Mouse (Mus musculus) limb, embryonic 12.5 days (tissue): ENCODE measurements around the gene Eif4ebp2. TPM values are rescaled to one million over a fixed set of nuclear protein-coding genes. Genes with fewer than 3 reads are reported as not detected.

ENCODE experiments used
- ATAC-seq: fragments of 200-750 bp; cut with Nextera tagmentation; 2 replicates; pipeline ENCODE4 v1.8.0; 2017; ENCODE audit warnings: low read depth, moderate TSS enrichment; ENCODE audit not compliant: insufficient number of reproducible peaks, insufficient read depth, low FRiP score, low TSS enrichment
- H3K27ac ChIP-seq: fragments of 300-500 bp; sonication (generic); 2 replicates; pipeline ENCODE4 v1.5.1; 2016; ENCODE audit warnings: mild to moderate bottlenecking, moderate library complexity
- H3K27me3 ChIP-seq: fragments of 300-500 bp; sonication (generic); 2 replicates; pipeline ENCODE4 v1.6.1; 2016; ENCODE audit warnings: mild to moderate bottlenecking, moderate library complexity
- H3K36me3 ChIP-seq: fragments of 300-500 bp; sonication (generic); 2 replicates; pipeline ENCODE4 v1.6.1; 2016; ENCODE audit warnings: mild to moderate bottlenecking, moderate library complexity
- H3K4me1 ChIP-seq: fragments of 300-500 bp; sonication (generic); replicated peaks from 2 replicates; pipeline ENCODE4 v1.6.1; 2016
- H3K4me2 ChIP-seq: fragments of 300-500 bp; sonication (generic); 2 replicates; pipeline ENCODE4 v1.6.1; 2016; ENCODE audit warnings: mild to moderate bottlenecking, moderate library complexity
- H3K4me3 ChIP-seq: fragments of 300-500 bp; sonication (generic); replicated peaks from 2 replicates; pipeline ENCODE4 v1.5.1; 2016; ENCODE audit warnings: mild to moderate bottlenecking
- H3K9ac ChIP-seq: fragments of 300-500 bp; sonication (generic); replicated peaks from 2 replicates; pipeline ENCODE4 v1.6.1; 2016; ENCODE audit warnings: mild to moderate bottlenecking, moderate library complexity
- H3K9me3 ChIP-seq: fragments of 300-500 bp; sonication (generic); 2 replicates; pipeline ENCODE4 v1.6.1; 2016; ENCODE audit warnings: mild to moderate bottlenecking, moderate library complexity
- WGBS: fragments of 180-500 bp; shearing (Covaris S2); methylation state at CpG from one replicate; pipeline ENCODE4 v1.1.7; 2016; 5-methylcytosine and 5-hydroxymethylcytosine counted together
- polyA plus RNA-seq: library from polyadenylated mRNA; unstranded; fragments of >200 nt; fragmentation: Nextera tagmentation; extraction: Ambion mirVana; gene quantifications from 2 replicates; pipeline ENCODE4 v1.2.1, GENCODE M21; 2016

The Eif4ebp2 gene
- polyA plus RNA-seq, 1 experiment from 2014 or later: 60.2 TPM

- Histone ChIP-seq H3K9ac (peak within 1 kb of the TSS; percentile 48; the same call in 1 of the 2 replicates), H3K27me3 (peaks cover 84% of the 10 kb centered on the region), H3K4me1 (peaks cover 14% of the 10 kb centered on the region), H3K36me3 (no peaks in the 10 kb centered on the region), H3K4me2 (peak within 1 kb of the TSS; percentile 88), H3K27ac (no peak within 1 kb of the TSS), H3K4me3 (peak within 1 kb of the TSS; percentile 51), H3K9me3 (no peaks in the 10 kb centered on the region)
- no peak for ATAC-seq
- WGBS: 19% methylated on average over 8 of the region's 10 CpGs
Measured at GRCm38 (mm10) chr10:61417672-61418071, 34.8 kb downstream of the Eif4ebp2 start, which contains the start of gene Nodal. Gene Nodal (plus strand): TSS chr10:61417972.

DNA sequence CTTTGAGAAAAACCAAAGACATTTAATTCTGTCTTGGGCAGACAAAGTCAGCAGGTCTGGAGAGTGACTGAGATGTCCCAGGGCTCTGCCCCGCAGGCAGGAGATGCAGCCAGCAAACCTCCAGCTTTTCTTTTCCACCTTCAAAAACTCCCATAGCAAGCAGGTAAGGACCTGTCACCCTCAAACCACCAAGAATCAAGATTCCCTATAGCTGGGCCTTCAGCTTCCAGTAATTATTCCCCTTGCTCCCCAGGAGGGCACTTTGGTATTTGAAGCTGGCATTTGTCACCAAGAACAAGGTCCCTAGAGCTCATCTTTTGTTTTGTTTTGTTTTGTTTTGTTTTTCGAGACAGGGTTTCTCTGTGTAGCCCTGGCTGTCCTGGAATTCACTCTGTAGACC lies 35.4 kb downstream of the Eif4ebp2 start:
- no peak for ATAC-seq
- WGBS: 45% methylated on average over 2 of the region's 2 CpGs
- no peak overlapping the region for H3K27ac ChIP-seq
- H3K9me3 ChIP-seq: no peaks in the 10 kb centered on the region
- peaks cover 14% of the 10 kb centered on the region for H3K4me1 ChIP-seq
- no peak overlapping the region for H3K4me3 ChIP-seq
- H3K27me3 ChIP-seq: peaks cover 86% of the 10 kb centered on the region
- no peaks in the 10 kb centered on the region for H3K36me3 ChIP-seq
- no peak overlapping the region for H3K4me2 ChIP-seq
- no peak overlapping the region for H3K9ac ChIP-seq

DNA sequence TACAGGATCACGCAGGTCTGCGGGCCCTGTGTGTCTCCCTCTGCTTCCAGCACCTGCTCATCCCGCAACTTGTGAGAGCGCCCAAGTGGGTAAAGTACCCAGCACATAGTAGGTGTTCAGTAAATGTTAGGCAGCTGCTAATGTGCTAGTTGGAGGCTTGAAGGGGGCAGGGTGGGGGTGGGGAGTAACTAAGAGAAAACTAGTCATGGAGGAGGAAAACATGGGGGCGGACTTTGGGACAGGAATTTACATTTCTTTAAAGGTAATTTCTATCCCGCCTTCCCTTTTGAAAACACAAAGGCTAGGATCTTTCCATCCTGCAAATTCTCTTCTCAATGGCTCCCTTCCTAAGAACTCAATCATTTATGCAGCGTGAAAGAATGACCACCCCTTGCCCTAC lies 35.9 kb downstream of the Eif4ebp2 start:
- no peaks in the 10 kb centered on the region for H3K9me3 ChIP-seq

DNA sequence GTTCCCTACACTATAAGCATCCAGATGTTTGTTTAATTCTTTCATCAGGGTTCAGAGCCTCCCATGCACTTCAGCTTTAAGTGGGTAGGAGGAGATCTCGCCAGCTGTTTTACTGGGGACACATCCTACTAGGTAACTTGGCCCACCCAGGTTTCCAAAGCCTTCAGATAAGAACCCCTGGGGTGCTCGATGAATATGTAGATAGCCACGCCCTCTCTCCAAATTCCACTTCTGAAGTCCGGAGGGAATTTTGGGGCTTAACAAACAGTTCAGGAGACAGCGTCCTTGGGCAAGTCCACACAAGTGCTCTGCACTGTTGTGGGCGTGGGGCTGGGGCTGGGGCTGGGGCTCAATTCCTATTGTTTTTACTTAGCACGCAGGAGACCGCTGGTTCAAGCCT lies 36.6 kb downstream of the Eif4ebp2 start:
- no peak for ATAC-seq
- Histone ChIP-seq H3K4me1 (peaks cover 14% of the 10 kb centered on the region), H3K9me3 (no peaks in the 10 kb centered on the region), H3K27ac (no peak overlapping the region), H3K36me3 (no peaks in the 10 kb centered on the region), H3K4me3 (no peak overlapping the region), H3K4me2 (no peak overlapping the region), H3K9ac (no peak overlapping the region), H3K27me3 (peaks cover 82% of the 10 kb centered on the region)
- 15% methylated on average over 8 of the region's 8 CpGs for WGBS

More for the DNA sequence above, 35.9 kb downstream of the Eif4ebp2 start:
- no peak overlapping the region for H3K27ac ChIP-seq
- H3K4me1 ChIP-seq: peaks cover 14% of the 10 kb centered on the region
- no peak overlapping the region for H3K4me3 ChIP-seq
- ATAC-seq: no peak
- 22% methylated on average over 7 of the region's 7 CpGs for WGBS
- H3K9ac ChIP-seq: no peak overlapping the region
- H3K4me2 ChIP-seq: no peak overlapping the region
- peaks cover 86% of the 10 kb centered on the region for H3K27me3 ChIP-seq
- no peaks in the 10 kb centered on the region for H3K36me3 ChIP-seq

- H3K9me3 ChIP-seq: no peaks in the 10 kb centered on the region
- ATAC-seq: no peak
Measured at GRCm38 (mm10) chr10:61415240-61415639, 37.2 kb downstream of the Eif4ebp2 start.

DNA sequence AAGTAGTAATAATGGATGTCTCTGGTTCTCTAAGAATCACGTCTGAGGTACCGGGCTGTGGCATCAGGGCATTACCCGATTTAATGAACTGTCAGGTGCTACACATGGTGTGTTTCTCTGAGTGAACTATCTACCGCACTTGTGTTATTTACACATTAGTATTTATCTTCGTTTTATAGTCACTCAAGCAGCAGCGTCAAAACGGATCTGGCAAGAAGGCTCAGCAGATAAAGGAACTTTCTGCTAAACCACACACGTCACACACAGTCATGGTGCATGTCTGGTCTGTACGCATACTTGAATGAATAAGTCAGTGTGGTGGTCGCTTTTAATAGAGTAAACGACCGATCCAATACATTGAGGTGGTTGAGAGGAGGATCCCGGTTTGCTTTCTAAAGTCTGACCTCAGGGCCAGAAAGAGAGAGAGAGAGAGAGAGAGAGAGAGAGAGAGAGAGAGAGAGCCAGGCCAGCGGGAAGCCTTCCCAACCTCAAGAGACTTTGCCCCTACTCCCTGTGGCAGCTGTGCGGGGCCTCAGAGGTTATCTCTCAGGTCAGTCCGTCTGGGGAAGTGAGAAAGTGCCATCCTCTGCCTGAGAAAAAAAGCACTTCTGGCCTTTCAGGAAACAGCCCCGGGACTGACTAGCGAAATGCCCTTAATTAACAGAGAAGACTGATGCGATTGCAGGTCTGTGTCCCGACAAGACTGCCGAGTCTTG lies 39.4 kb downstream of the Eif4ebp2 start:
- no peak overlapping the region for H3K27ac ChIP-seq
- ATAC-seq: no peak
- WGBS: 36% methylated on average over 21 of the region's 21 CpGs
- peaks cover 9% of the 10 kb centered on the region for H3K4me1 ChIP-seq
- H3K36me3 ChIP-seq: no peaks in the 10 kb centered on the region
- peaks cover 62% of the 10 kb centered on the region for H3K27me3 ChIP-seq
- H3K9ac ChIP-seq: no peak overlapping the region
- H3K4me3 ChIP-seq: no peak overlapping the region
- H3K4me2 ChIP-seq: no peak overlapping the region
- H3K9me3 ChIP-seq: no peaks in the 10 kb centered on the region

More at GRCm38 (mm10) chr10:61415240-61415639, 37.2 kb downstream of the Eif4ebp2 start:
- no peak overlapping the region for H3K27ac ChIP-seq
- no peaks in the 10 kb centered on the region for H3K36me3 ChIP-seq
- no peak overlapping the region for H3K4me3 ChIP-seq
- H3K4me2 ChIP-seq: no peak overlapping the region
- H3K4me1 ChIP-seq: peaks cover 15% of the 10 kb centered on the region
- 55% methylated on average over 3 of the region's 3 CpGs for WGBS
- no peak overlapping the region for H3K9ac ChIP-seq
- peaks cover 77% of the 10 kb centered on the region for H3K27me3 ChIP-seq

GRCm38 (mm10) chr10:61410193-61410592 lies 42.3 kb downstream of the Eif4ebp2 start:
- 31% methylated on average over 9 of the region's 9 CpGs for whole genome bisulfite sequencing
- H3K4me1 ChIP-seq: peaks cover 8% of the 10 kb centered on the region
- ATAC-seq: no peak
- no peaks in the 10 kb centered on the region; the same call in 1 of the 2 replicates for H3K9me3 ChIP-seq
- H3K4me3 ChIP-seq: no peak overlapping the region
- H3K27ac ChIP-seq: no peak overlapping the region
- no peaks in the 10 kb centered on the region for H3K36me3 ChIP-seq
- H3K27me3 ChIP-seq: peaks cover 51% of the 10 kb centered on the region
- H3K9ac ChIP-seq: no peak overlapping the region
- no peak overlapping the region for H3K4me2 ChIP-seq

DNA sequence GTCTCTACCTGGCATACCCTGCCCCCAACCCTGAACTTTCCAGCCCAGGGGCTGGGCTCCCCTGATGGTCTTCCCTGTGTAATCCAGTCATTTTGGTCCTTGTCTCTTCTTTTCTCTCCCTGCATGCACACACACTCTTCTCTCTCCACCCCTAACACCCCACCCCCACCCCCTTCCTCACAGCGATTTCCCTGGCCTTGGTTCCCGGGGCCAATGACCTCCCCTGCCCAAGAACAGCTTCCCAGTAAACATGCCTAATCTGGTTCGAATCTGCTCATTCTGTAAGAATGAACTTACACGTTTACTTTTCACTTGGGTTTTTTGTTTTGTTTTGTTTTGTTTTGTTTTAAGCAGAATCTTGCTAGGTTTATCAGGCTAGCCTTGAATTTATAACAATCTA lies 42.7 kb downstream of the Eif4ebp2 start:
- no peak for ATAC-seq
- 3% methylated on average over 4 of the region's 4 CpGs for WGBS
- Histone ChIP-seq H3K27ac (no peak overlapping the region), H3K9me3 (no peaks in the 10 kb centered on the region; the same call in 1 of the 2 replicates), H3K4me2 (no peak overlapping the region), H3K36me3 (no peaks in the 10 kb centered on the region), H3K27me3 (peaks cover 47% of the 10 kb centered on the region), H3K9ac (no peak overlapping the region), H3K4me3 (no peak overlapping the region), H3K4me1 (peaks cover 8% of the 10 kb centered on the region)

DNA sequence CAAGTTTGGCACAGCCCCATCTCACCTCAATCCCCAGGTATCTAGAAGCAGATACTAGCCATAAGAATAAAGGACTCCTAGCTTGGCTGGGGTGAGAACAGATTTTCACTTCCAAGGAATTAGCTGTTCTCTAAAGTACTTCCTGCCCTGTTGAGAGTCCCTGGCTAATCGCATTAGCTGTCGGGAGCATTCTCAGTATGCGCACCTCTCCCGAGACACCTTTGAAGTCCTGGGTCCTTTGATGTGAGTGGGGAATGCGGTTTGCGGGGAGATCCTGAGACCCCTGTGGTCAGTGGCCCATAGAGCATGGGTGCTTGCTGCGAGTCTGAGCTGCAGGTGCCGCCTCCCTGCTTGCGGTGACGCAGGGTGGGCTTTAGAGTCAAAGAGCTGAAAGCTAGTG lies 46.5 kb downstream of the Eif4ebp2 start:
- no peak overlapping the region for H3K9ac ChIP-seq
- peaks cover 8% of the 10 kb centered on the region for H3K4me1 ChIP-seq
- H3K36me3 ChIP-seq: no peaks in the 10 kb centered on the region
- H3K27me3 ChIP-seq: peaks cover 32% of the 10 kb centered on the region
- no peak for ATAC-seq
- no peak overlapping the region for H3K27ac ChIP-seq
- 7% methylated on average over 10 of the region's 10 CpGs for WGBS
- no peak overlapping the region for H3K4me3 ChIP-seq
- no peaks in the 10 kb centered on the region; the same call in 1 of the 2 replicates for H3K9me3 ChIP-seq
- H3K4me2 ChIP-seq: no peak overlapping the region

- Histone ChIP-seq H3K27me3 (peaks cover 21% of the 10 kb centered on the region), H3K4me2 (no peak overlapping the region), H3K9ac (no peak overlapping the region), H3K9me3 (no peaks in the 10 kb centered on the region; the same call in 1 of the 2 replicates), H3K36me3 (no peaks in the 10 kb centered on the region), H3K27ac (no peak overlapping the region), H3K4me3 (no peak overlapping the region), H3K4me1 (0 out of 2 replicates have a peak, but pooled peaks cover 4% of the 10 kb centered on the region)
- ATAC-seq: no peak
- 93% methylated on average over 2 of the region's 2 CpGs for WGBS
Measured at GRCm38 (mm10) chr10:61402911-61403310, 49.5 kb downstream of the Eif4ebp2 start.

DNA sequence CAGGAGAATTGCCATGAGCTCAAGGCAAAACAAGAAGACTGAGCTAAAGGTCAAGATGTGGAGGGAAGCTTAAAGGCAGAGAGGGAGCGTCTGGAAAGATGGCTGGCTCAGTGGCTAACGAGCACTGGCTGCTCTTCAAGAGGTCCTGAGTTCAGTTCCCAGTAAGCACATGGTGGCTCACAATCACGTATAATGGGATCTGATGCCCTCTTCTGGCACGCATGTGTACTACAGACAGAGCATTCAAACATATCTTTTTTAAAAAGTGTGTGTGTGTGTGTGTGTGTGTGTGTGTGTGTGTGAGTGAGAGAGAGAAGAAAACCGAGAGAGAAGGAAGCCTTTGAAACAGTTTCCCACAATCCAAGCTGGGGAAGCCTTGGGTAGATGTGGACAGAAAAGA lies 50.0 kb downstream of the Eif4ebp2 start:
- Histone ChIP-seq H3K4me1 (0 out of 2 replicates have a peak, but pooled peaks cover 4% of the 10 kb centered on the region), H3K4me2 (no peak overlapping the region), H3K27ac (no peak overlapping the region), H3K4me3 (no peak overlapping the region), H3K9me3 (no peaks in the 10 kb centered on the region; the same call in 1 of the 2 replicates), H3K27me3 (peaks cover 17% of the 10 kb centered on the region), H3K9ac (no peak overlapping the region), H3K36me3 (no peaks in the 10 kb centered on the region)
- WGBS: 76% methylated on average over 5 of the region's 5 CpGs
- no peak for ATAC-seq
